Mouse (Mus musculus) urinary bladder, postnatal 10 days (tissue): ENCODE data around the gene Ptchd4.

ENCODE experiments used
- DNase-seq: peaks from one replicate; pipeline ENCODE4 v3.0.0; 2022; ENCODE audit warnings: low spot score

Gene Ptchd4

DNA sequence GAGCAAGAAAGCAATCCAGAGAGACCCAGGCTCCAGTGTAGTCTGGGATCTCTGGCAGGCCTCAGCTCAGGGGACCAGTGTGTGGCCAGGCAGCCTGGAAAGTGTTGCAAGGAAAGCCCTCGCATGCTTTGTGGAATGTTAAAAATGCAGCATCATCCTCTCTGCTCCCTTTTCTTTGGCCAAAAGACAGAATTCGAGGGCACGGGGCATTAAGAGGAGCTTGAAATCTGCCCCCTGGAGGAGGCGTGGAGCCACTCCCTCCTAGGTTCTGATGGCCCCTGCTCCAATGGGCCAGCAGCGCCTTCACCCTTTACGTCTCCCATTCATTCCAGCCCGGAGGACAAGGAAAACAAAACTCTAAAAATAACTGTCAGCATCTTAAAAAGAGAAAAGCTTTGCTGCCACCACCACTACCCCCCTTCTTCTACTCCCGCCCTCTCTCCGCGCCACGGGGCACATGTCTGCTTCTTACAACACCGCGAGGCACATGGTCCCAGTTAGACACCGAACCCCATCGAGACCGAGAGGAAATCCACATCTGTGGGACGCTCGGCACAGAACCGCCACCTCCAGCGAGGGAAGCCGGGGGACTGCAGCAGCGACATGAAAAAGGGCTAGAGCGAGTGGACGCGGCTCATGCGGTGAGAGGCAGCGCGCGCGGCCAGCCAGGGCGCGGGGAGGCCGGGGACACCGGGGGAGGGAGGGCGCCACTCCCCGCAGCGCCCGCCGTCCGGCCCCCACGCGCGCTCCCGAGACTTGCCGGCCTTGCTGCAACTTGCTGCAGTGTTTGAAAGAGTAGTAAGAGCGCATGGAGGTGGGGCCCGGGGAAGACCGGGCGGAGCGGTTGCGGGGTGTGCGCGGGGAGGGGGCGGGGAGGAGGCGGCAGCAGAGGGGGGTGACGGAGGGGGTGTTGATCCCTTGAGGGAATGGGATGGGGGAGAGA lies at the start of gene Ptchd4:
Ptchd4 (plus strand) TSS at position 279 of the 943 bp plus-strand sequence.
- no peak for DNase-seq

DNA sequence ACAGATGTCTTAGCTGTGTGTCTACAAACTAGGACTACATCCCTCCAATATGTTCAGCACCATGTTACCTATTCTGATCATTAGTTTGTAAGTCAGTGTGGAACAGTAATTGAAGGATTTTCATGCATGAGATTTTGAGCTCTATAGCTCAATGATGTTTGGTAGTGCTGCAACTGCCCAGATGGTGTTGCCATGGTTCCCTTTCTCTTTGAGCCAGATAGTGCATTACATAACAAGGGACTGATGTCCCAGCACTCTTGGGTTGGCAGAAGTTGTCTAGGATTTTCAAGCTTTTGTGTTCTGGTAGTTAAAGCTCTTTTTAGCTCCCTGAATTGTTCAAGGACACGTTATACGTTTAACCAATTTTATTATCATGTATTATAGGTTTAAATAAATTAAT lies 38.9 kb upstream of the Ptchd4 start:
- no peak for DNase-seq

DNA sequence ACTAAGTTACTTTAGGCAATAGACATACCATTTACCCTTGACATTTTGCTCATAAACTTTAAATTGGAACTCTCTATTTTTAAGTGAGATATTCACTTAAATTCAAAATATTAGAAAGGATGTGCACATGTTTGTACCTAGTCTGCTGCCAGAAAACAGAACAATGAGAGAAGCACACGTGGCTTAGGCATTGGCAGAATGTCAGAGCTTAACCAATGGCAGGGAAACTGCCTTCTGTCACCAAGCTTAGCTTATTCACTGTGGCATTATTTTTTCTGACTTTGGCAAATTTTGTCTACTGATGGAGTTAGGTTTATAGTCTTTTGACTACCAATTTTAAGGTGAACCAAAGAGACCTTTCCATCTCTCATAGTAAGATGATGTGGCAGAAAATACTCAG lies 31.4 kb upstream of the Ptchd4 start:
- no peak for DNase-seq

DNA sequence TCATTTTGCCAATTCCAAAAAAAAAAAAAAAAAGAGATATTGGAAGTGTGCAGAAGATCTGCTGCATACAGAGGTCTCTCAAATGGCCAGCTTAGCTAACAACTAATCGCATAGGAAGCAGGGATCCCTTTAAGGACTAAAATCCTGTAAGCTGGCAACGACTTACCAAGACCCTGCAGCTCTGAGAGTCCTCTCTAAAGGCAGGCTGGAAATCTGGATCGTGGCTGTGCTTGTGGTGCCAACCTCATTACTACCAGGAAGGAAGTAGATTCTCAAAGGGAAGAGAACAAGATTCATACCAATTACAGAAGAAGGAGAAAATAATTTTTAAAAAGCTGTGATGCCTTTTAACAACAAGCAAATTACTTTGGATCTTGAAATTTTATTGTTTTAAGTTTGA lies 29.5 kb upstream of the Ptchd4 start:
- no peak for DNase-seq

DNA sequence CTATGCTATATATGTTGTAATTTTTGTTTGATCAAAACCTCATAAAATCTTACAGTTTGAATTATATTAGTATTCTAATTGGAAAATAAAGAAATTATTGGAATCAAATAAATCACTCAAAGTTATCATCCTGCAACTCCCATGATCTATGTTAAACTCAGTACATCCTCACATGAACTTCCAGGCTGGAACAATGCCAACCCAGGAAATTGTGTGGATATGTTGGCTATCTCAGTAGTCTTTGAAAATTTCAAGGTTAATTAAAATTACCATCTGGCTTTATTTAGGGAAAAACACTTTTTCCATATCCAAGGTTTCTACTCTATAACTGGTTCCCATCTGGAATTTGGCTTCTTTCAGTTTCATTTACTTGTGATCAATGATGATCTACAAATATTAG lies 25.4 kb upstream of the Ptchd4 start:
- DNase-seq: no peak

DNA sequence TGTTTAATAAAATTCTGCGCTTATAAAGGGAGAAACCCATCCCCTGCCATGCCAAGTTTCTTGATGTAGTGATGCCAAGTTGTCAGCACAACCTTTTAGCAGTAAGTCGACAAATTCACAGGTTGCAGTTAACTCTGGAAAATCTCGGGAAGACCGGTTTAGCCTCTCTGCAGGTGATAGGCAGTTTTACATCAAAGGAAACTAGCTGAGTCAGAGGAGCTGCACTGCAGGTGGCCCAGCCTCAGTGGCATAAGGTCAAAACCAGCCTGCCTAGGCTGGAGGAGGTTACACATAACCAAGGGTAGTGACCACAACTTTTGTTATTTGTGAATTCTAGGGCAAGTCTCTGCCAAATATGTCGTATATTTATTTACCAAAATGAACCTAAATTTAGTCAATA lies 24.0 kb upstream of the Ptchd4 start:
- DNase-seq: no peak

DNA sequence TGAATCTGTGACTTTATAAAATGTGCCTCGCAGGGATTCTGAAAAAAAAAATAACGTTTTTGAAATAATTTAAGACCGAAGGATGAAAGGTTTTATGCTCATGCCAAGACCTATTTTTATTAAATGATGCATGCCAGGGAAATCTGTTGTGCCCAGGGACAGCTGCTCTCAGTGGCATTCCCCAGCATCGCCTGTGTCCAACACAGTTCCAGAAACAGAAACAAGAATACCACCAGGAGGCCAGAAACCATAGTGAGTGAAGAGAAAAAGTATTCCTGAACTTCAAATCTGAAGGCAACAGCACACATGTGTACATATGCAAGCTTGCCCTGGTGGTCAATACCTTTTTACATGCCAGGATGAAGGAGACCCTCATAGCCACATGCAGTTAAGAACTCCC lies 17.8 kb upstream of the Ptchd4 start:
- no peak for DNase-seq

DNA sequence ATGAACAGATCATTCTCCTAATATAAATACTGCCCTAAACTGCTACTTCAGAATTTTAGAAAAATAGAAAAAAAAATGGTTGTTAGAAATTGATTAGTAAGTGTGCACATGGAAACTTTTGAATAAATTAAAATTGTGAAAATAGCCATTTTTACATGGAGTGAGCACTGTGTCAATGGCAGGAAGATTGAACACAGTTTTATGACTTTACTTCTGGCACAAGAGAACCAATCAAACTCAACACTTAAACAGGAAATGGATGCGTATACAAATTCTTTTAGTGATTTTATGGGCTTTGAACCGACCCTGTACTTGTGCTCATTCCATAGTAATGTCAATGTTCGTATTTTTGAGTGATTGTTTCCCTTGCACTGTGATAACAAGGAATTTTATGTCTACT lies 16.1 kb upstream of the Ptchd4 start:
- no peak for DNase-seq

DNA sequence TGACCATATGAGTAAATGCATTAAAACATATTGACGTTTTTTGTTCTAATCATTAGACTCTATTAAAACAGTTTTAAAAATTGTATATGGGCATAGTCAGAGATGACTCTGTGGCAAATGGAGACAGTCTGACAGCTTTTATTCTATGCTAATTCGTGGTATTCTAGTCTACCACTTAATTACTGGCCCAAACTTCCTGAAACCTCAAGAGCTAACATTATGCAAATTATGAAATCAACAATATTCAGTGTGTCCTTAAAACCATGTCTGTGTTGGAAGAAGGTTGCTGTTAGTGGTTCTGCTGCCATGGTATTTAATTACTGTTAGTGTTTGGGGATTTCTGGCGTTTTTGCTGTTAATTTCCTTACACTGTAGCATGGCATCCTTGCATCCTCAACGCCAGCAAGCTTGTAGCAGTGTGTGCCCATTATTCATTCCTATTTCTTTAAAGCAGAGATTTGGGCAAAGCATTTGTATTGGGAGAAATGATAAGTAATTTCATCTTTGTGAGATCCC lies 12.6 kb upstream of the Ptchd4 start:
- no peak for DNase-seq

DNA sequence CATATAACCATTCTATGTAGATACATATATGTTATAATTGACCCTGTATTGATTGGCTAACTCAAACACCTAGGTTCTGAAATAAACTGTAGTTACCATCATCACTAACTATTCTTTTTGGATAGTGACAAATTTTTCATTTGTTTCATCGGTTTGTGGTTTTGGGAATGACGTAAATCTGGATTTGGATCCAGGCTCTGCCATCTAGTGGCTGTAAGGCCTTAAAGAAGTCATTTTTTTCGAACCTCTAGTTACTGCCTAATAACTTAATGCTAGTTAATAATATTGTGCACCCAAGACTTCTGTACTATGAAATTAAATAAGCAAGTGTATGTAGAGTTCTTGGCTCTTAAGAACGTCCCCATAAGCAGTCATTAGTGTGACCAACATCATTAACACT lies 11.5 kb upstream of the Ptchd4 start:
- DNase-seq: no peak

DNA sequence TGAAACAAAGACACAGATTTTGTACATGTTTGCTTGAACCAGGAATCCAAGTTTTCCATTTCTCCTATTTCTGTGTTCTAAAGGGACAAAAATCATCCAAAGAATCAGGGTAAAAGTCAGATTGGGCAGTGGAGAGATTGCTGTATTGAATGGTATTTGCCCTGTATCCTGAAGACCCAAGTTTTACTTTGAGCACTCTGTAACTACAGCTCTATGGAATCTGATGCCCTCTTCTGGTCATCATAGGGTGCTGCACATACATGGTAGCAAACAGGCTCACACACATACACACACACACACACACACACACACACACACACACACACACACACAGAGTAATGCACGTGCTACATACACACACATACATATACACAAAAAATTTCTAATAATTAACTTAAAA lies 8.7 kb upstream of the Ptchd4 start:
- no peak for DNase-seq

DNA sequence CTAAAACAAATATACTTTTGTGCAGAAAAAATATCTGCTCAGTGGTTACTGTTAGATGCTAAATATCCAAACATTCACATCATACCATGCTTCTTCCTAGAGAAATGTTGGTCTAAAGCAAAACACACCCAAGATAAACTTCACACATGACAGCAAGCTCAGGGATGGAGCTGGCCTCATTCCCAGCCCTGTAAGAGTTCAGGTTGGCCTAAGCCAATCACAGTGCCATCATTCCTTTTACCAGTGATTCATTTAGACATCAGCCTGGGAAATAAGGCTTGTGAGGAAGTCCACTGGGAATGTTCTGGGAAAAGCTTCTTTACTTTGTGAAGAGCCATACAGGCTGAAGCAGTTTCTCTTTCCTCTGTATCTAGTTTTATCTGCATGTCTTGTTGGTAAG lies 5.6 kb upstream of the Ptchd4 start:
- DNase-seq: no peak

DNA sequence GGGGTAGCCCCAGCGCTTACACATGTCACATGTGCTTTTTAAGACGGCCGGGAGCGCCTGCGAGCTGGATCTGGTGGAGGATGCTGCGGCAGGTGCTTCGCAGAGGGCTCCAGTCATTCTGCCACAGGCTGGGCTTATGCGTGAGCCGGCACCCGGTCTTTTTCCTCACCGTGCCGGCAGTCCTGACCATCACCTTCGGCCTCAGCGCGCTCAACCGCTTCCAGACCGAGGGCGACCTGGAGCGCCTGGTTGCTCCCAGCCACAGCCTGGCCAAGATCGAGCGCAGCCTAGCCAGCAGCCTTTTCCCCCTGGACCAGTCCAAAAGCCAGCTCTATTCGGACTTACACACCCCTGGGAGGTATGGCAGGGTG lies 850 bp downstream of the Ptchd4 start:
- no peak for DNase-seq

DNA sequence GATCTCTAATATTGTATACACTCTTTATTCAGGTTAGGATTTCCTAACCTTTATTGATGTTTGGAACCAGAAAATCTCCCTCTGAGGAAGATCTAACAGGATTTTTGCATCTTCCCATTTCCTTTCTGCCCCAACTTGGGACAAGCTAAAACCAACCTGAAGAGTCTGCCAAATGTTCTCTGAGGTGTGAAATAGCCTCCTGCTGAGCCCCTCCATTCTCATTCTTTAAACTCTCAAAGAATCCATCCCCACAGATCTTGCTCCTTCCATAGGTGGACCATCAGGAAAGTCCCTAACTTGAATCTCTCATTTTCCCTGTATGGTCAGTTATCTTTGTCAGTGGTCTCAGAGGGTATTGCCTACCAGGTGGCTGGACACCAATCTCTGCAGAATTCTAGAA lies 20.0 kb downstream of the Ptchd4 start:
- no peak for DNase-seq

DNA sequence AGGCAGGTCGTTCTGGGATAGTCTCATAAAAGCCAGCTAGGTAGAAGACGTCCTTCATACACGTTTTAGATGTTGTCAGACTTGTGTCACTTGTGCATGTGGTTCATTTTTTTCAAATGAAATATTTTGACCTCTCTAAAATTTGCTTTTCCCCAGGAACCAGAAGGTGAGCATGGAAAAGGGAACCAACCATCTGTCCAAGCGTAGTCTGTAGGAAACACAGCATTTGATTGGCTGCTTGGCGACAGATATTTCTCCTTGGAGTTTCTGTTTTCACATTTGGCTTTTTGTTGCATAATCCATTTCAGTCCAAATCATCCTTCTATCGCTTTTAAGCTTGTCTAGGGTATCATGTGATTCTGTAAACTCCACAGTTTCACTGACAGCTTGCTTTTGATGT lies 20.8 kb downstream of the Ptchd4 start:
- DNase-seq: no peak

DNA sequence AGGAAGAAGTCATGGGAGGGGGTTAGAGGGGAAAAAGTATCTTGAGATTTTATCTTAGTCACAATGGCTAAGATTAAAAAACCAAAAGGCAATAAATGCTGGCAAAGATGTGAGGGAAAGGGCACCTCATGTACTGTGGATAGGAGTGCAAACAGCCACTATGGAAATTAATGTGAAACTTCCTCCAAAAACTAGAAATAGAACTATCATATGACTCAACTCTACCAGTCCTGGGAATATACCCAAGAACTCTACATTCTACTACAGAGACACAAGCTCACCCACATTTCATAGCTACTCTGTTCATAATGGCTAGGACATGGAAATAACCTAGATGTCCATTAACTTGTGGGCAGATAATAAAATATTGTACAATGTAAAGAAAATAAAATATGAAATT lies 30.3 kb downstream of the Ptchd4 start:
- DNase-seq: no peak

DNA sequence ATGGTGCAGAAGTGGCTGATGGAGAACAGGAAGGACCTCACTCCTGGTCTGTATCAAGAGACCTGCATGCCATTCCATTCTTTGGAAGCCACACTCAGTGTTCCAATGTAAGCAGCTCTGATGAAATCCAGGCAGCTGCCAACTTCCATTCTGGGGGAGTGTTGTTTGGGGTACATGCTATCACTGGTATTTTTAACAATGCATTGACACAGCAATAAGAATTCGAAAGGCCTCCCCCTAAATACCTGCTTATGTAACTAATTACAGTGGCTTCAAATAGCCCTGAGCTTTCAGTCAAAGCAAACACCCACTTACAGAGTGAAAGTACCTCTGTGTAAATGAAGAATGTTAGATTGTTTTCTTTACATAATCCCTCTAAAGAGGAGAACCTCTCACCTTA lies 42.7 kb downstream of the Ptchd4 start:
- DNase-seq: no peak

DNA sequence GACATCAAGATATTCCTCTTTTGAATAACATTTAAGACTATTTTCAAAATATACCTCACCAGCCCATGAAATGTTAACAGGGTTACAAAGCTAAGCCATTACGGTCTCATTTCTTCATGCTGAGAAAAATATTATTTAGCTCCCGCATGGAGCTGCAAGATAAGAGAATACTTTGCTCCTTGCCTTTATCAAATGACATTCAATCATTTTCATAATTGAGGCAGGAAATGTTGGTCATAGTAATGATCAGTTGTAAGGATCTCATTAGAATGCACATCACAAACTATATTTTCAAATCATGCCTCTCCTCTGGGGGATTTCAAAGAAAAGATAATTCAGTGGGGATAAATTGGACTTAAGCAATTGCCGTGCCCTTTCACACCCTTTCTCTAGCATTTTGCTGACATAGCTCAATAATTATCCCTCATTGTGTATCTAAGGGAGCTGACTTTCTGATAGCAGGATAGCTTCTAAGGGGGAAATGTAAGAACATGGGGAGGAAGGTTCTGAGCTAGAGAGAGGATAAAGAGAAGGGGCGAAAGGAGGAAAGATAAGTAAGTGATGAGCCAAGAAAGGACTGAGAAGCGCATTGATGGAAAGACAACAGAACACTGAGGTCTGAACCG lies 47.5 kb downstream of the Ptchd4 start:
- no peak for DNase-seq

DNA sequence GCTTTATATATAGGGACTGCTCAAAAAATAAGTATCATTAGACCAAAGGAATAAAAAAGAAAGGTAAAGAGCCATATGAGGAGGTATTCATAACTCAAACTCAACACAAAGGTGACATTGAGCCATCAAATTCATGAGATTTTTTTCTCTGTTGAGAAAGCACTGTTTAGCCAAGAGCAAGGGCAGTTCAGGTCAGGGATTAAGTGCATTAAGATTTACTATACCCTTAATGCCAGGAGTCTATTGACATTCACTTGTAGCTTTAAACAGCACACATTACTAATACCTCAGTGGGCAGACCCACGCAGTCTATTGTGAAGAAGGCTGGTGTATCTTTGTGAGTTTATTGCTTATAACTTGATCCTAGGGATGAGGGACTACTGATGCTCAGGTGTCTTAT lies 49.0 kb downstream of the Ptchd4 start:
- DNase-seq: no peak

DNA sequence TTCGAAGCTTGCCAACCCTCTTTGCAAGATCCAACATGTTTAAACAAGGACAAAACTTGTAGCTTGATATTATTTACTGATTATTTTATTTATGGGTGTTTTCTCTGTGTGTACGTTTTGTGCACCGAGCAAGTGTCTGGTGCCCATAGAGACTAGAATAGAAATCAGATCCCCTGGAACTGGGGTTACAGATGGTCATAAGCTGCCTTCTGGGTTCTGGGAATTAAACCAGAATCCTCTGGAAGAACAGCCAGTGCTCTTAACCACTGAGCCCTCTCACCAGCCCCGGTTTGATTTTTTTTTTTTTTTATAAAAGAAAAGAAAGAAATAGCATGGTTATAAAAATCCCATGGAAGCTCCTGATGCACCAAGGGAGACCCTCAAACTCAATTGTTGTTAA lies 59.1 kb downstream of the Ptchd4 start:
- DNase-seq: no peak

DNA sequence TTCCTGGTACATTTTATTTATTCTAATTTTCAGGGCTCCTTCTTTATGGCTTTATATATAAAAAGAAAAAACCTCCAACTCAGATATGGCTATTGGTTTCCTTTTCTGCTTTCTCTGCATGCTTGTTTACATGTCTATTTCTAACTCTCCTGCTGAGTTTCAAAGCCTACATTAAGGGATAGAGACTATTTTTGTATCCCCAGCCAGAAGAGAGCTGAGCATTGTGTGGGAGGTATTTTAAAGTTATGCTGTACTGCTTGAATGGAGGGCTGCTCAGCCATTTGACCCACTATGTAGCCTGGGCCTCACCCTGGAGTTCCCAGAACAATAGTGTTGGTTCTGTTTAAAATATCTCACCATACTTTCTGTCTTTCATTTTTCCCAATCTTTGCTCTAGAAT lies 77.3 kb downstream of the Ptchd4 start:
- DNase-seq: no peak

DNA sequence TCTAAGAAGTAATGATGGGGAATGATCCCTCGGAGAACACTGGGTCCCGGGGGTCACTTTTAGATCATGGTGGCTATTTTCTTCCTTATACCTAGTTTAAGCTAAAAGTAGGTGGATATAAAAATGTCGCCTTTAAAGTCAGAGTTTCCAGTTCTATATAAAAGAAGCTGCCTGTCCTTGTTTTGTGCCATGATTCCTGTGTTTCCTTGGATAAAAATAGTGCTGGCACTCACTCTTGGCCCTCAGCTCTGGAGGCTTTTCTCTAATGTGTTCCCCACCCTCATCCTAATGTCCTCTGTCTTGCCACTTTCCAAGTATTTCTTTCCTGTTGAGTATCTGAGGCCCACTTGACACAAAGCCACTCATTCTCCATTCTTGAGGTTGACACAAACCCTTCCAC lies 79.6 kb downstream of the Ptchd4 start:
- DNase-seq: no peak

DNA sequence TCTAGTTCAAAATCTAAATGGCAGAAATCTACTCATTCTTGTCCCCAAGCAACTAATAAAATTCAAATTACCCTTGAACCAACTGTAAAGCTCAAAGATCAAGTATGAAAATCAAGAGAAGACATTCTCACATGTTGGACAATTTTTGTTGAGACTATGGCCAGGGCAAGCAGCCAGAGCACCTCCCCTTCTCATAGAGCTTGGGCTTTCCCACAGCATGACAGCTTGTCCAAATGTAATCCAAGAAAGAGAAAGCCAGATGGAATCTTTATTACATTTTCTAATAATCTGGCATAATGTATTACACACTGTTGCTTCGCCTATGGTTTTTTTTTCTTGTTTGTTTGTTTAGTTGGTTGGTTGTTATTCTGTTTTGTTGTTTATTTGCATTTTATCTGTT lies 102.7 kb downstream of the Ptchd4 start:
- DNase-seq: no peak

DNA sequence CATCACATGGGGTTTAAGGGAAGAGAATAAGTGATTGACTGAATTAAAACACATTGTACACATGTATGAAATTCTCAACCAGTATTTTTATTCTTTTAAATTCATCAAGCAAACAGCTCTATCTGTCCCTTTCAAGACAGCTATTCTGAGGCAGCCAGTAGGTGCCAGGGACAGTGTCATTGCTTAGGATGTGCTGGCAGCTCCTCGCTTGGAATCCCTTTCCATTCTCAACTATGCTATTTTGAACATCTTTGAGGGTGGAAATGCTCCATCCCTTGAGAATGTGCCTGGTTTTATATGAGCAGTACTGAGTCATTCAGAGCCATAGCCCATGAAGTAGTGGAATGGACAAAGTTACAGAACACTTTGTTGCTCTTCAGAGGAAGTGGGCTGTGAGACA lies 112.2 kb downstream of the Ptchd4 start:
- no peak for DNase-seq
